Mouse (Mus musculus) layer of hippocampus, adult 18-20 months (tissue): ENCODE data around the gene Ttll11. TPM values are rescaled to one million over a fixed set of nuclear protein-coding genes. Genes with fewer than 3 reads are reported as not detected.

Experiments
- DNase-seq, 2 experiments: peaks; one replicate each; pipeline ENCODE4 v3.0.0; 2022; ENCODE audit warnings: low spot score in 2 of 2
- total RNA-seq, 2 experiments: library from RNA; stranded (reverse); gene quantifications; 2 replicates each; pipeline ENCODE4 v1.2.3; 2021

Ttll11 gene
- total RNA-seq, 2 experiments from 2014 or later: 35.2 to 36.8 TPM

DNA sequence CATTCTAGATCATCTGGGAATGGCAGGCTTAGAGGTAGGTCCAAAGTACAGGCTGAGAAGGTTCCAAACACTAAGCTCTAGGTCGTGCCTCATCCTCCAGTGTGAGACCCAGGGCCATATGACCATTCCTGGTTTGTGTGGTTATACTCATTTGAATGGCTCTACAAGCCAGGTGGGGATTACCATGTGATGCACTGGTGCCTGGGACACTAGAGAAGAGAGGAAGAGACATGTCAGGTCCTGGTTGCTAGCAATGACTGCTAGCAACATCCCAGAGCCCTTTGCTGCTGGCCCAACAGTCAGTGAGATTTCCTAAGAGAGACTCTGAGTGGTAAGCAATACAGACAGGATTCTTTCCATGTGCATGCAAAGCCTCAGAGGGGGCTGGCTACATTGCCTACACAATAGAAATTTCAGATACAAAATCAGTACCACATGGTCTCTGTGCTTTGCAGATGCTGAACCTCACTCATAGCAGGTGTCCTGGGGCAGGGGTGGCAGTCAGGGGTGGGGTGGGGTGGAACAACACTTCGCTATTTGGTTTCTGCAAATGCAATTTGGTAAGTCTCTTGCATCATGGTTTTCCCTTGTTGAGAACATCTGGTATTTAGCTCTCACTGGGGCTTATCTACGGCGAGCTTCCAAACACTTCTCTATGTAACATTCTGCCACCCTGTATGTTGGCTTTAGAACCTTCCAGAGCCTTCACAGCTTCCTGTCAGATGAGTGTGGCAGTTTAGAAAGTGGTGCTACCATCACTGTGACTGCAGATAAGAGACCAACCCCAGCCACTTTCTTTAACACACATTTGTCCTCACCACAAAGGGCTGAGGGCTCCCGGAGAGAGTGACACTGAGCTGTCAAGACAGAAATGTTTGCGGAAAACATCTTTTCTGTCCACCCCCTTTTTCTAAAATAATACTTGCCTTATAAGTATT is 148.5 kb downstream of the Ttll11 start:
- no peak for DNase-seq

DNA sequence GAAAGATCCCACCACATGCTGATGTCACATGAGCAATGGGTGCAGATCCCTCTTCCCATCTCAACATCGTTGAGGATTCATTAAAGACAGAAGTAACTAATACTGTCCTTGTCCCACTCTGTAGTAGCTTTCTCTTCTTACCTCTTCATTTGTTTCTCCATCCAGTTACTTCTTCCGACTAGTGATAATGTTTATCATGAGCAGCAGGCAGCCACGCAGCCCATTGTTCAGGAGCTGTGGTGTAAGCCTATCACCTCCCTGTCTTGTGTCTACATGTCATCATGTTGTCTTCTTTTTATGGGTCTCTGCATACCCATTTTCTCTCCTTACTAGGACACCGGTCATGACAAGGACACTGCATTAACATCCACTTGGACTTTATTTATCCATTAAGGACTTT is 150.6 kb downstream of the Ttll11 start:
- no peak for DNase-seq

- no peak for DNase-seq
Observed at GRCm38 (mm10) chr2:35827886-35828285, 151.8 kb downstream of the Ttll11 start.

- no peak for DNase-seq
Observed at GRCm38 (mm10) chr2:35825157-35825556, 154.6 kb downstream of the Ttll11 start.

DNA sequence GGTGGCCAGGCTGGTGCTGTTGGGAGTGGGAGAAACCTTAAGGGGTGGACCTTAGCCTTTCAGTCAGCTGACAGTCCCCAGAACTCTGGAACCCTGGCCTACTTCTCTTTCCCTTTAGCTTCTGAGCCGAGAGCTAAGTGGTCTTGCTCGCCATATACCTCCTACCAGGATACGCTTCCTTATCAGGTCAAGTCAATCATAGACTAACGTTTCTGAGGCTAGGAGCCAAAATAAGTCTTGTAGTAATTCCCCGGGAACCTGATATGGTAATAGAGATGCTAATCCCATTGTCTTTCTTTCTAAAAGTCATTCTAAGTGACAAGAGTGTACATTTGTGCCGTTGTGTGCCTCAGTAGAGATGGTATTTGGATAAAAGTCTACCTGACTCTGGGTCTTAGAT is 156.1 kb downstream of the Ttll11 start:
- no peak for DNase-seq

DNA sequence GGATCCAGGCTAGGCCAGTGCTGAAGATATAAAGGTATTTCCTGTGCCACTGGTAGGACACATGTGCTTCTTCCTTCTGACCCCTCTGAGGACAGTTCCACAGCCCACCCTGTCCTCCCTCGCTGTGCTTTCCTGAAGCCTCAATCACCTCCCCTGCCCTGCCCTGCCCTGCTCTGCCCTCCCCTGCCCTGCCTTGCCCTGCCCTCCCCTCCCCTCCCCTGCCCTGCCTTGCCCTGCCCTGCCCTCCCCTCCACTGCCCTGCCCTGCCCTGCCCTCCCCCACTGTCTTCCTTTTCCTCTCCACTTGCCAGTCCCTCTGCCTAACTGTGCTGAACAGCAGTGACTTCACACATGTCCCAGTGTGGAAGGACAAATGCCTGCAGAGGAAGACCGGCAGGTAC is 160.8 kb downstream of the Ttll11 start:
- DNase-seq: no peak

DNA sequence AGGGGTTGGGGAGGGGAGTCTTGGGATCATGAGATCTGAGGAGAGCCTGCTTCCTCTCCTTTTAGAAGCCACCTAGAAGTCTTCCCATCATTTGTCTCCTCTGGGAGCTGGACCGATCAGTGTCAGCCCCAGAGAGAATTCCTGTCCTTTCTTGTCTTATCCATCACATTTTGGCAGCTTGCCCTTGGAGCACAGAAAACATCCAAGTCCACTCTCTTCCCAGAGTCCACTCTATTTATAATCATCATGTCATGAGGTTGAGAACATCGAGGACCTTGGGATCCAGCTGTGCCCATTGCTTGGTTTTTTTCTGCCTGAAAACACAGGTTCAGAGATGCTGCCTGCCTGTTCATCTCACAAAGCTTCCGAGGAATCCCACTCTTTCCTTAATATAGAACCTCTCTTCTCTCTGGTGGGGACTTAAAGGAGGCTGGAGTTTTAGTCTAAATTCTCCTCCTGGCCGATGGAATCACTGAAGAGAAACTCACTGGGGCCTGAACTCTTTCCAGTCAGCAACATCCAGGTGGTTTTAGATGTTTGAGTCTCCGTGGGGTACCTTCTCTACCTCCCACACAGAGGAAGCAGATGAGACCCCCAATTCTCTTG is 163.6 kb downstream of the Ttll11 start:
- DNase-seq: no peak

DNA sequence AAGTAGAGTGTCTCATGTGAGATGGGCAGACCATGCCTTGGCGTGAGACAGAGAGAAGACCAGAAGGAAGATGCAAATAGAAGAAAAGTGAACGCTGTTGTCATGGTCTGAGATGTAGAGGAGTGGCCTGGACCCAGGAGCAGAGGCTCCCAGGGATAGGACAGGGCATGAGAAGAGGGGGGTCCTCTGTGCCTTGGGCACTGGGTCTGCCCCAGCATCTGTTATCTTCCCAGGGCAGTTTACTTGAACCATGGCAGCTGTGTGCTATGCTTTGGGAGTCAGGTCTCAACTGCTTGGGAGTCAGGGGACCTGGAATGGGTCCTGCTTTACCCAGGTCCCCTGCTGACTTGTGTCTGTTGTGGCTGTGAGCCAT is 167.2 kb downstream of the Ttll11 start:
- no peak for DNase-seq

DNA sequence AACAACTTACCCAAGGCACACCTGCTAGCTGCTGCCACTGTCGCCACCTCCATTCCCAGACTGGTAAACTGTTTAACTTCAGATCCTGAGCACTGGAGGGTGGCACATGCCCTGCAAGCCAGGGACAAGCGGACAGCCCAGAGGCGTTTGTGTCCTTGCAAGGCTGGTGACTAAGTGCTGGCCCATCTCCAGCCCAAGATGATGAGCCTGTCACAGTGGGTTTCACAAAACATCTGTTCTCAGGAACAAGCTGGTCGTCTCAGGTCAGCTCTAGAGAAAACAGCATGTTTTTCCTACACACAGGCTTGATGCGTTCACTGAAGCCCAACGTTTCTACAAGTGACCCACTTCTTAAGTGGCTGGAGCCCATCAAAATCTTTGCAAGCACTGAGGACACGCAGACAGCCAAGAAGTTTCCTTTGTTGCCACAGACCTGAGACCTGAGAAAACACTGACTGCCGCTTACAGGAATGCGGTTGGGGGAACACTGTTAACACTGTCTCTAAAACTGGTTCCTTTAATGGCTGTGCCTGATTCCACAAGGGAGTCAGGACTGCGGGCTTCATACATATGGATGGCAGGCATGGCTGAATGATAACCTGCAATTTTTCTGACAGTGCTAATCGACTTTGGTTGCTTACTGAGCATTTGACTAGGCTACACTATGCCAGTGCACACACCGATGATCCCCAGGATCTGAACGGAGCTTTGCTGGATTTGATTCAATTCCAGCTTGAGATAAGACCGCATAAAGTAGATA is 167.7 kb downstream of the Ttll11 start:
- DNase-seq: no peak

DNA sequence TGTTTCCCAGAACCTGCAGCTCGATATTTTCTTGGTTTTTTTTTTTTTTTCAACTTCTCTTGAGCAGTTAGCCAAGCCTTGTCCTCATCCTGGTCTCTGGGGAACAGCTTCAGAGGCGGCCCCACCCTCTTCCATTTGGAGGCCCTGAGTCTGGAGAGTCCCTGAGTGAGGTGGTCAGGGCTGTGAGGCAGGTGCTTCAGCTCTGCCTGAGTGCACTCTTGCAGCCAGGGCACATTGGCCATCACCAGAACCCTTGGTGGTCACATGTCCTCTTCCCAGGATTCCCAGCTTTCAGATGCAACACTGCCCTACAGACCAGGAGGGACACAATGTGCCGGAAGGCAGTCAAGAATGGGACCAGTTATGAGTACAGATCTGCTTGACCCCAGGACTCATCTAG is 169.7 kb downstream of the Ttll11 start:
- DNase-seq: no peak

GRCm38 (mm10) chr2:35809141-35809540 is 170.6 kb downstream of the Ttll11 start:
- DNase-seq: no peak

- DNase-seq: no peak
Observed at GRCm38 (mm10) chr2:35805881-35806280, 173.8 kb downstream of the Ttll11 start.

DNA sequence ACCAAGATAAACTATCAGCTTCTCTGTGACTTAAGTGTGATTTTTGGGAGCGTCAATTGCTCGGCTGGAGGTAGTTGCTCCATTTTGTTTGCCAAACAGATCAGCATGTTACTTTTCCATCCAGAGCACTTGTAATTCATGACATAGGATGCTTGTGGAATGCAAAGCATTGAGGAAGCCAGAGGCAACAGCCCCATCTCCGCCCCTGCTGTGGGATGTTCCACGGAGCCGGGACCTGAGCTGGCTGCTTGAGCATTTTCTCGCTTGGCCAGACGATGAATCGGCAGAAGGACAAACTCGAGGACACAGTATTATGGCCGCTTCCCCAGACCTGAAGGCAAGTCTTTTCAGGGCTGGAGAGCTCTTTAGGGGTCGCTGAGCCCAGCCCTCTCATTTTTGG is 176.6 kb downstream of the Ttll11 start:
- DNase-seq: no peak

DNA sequence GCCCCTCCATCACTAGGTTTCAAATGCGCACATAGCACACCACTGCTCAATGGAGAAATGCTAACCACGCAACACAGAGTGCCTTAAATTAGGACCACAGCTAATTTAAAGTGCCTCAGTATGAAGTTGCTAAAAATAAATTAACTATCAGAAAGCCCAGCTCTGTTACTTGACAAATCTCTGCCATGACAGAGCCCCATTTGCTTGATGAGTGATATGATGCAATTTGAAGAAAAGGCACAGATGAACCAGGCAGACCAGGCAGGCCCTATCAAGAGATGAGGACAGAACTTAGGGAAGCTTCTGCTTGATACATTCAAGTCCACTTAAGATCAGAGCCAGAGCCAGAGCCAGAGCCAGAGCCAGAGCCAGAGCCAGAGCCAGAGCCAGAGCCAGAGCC is 178.0 kb downstream of the Ttll11 start:
- DNase-seq: no peak

DNA sequence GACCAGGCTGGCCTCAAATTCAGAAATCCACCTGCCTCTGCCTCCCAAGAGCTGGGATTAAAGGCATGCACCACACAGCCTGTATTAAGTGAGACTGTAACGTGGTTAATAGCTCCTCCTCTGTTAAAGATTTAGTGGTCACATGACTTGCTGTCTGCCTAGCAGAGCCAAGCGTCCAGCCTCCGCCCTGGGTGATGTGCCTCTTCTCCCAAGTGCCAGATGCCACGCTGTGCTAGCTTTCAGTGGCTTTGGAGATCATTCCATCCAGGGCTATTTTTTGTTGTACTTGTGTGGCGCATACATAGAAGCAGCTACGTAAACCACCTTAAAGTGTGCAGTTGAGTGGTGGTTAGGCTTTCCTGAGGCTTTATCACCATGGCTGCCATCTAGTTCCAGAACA is 180.6 kb downstream of the Ttll11 start:
- DNase-seq: no peak

- no peak for DNase-seq
Observed at GRCm38 (mm10) chr2:35797998-35798397, 181.7 kb downstream of the Ttll11 start.

- no peak for DNase-seq
Observed at GRCm38 (mm10) chr2:35789362-35790326, 190.1 kb downstream of the Ttll11 start.

DNA sequence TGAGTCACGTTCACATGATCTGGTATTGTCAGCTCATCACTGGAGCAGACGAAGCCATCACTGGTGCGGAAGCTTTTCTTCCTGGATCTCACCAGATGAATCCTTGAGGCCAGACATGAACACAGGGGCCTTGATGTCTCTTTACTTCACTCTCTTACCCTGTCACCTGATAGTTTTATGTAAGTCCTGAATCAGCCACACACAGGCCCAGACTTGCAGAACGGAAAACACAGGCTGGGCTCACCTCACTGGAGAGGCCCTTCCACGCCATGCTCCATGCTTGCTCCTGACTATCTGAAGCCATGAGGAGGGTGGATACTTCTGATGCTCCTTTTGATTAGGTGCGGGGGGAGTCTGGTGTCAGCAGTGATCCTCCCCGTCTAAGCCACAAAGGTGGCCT is 193.8 kb downstream of the Ttll11 start:
- no peak for DNase-seq

- DNase-seq: no peak
Observed at GRCm38 (mm10) chr2:35783368-35783767, 196.3 kb downstream of the Ttll11 start.

- DNase-seq: no peak
Observed at GRCm38 (mm10) chr2:35779266-35779665, 200.4 kb downstream of the Ttll11 start.

- no peak for DNase-seq
Observed at GRCm38 (mm10) chr2:35776935-35777334, 202.8 kb downstream of the Ttll11 start.
